Mouse (Mus musculus) monocyte, adult 5-6 weeks (primary cell): ENCODE results near the gene Impad1. TPM values are rescaled to one million over a fixed set of nuclear protein-coding genes. Genes with fewer than 3 reads are reported as not detected.

Source experiments
- ATAC-seq: fragments of 153-309, 156-312 bp; replicated peaks from 2 replicates; pipeline ENCODE4 v1.8.0; 2017; ENCODE audit warnings: mild to moderate bottlenecking; ENCODE audit not compliant: low TSS enrichment, insufficient number of reproducible peaks, severe bottlenecking, poor library complexity, low FRiP score
- total RNA-seq: library from RNA; stranded (forward); fragments of 200-1000, 200-491, 200-594 nt; gene quantifications from 3 replicates; pipeline ENCODE4 v1.2.3, GENCODE M21; 2017

Impad1 gene
- total RNA-seq, 1 experiment from 2014 or later, result 29.0 TPM

GRCm38 (mm10) chr4:4722081-4722480 is 71.1 kb downstream of the Impad1 start:
- ATAC-seq, result no peak

- no peak for ATAC-seq
Observed at GRCm38 (mm10) chr4:4717763-4718347, 75.3 kb downstream of the Impad1 start.
